Mouse (Mus musculus): ENCODE measurements around the gene St7l.

St7l gene

GRCm38 (mm10) chr3:104901154-104901553 lies 37.3 kb downstream of the St7l start:
- no peak for DNase-seq (ENCODE audit: low spot score in 2 of 2)

GRCm38 (mm10) chr3:104905389-104905788 lies 41.6 kb downstream of the St7l start:
- no peak for DNase-seq (ENCODE audit: low spot score in 2 of 2)

DNA sequence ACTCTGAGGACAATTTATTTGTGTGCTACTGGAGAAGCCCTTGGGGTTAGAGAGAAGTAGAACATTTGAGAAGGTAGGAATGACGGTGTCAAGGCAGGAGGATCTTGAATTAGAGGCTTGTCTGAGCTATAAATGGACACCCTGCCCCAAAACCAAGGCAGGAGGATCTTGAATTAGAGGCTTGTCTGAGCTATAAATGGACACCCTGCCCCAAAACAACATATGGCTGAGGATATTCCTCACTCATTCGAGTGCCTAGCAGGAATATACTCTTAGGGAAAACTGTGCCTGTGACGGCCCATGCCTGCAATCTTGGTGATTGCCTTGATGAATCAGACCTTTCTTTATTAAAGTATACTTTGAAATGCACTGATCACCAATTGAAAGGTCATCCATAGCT lies 42.2 kb downstream of the St7l start:
- DNase-seq (ENCODE audit: low spot score in 2 of 2): no peak

- no peak for DNase-seq (ENCODE audit: low spot score in 2 of 2)
These were observed 45.4 kb downstream of the St7l start for GRCm38 (mm10) chr3:104909195-104909594.

DNA sequence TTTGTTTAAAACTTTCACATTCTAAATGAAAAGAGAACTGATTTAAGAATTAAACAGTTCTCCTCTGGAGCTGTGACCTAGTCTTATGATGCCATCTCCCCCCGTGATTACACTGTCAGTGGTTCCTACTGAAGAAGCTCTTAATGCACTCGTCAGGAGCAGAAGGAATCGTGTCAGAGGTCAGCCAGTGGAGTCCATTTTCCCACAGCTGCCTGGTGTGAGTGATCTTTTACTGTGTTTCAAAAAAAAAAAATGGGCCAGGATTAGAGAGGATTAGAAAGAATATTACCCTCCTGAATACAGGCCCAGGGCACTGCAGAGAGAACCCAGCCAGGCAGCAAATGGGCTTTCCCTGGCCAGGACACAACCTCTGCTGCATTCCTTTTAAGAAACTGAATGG lies 51.2 kb downstream of the St7l start:
- no peak for DNase-seq (ENCODE audit: low spot score in 2 of 2)

- no peak for DNase-seq (ENCODE audit: low spot score in 2 of 2)
These were observed 65.6 kb downstream of the St7l start for GRCm38 (mm10) chr3:104929385-104929784.

- DNase-seq (ENCODE audit: low spot score in 2 of 2): no peak
These were observed 74.0 kb downstream of the St7l start for GRCm38 (mm10) chr3:104937728-104938305.

GRCm38 (mm10) chr3:104938327-104938726 lies 74.5 kb downstream of the St7l start:
- DNase-seq (ENCODE audit: low spot score in 2 of 2): no peak

- DNase-seq (ENCODE audit: low spot score in 2 of 2): no peak
These were observed 76.9 kb downstream of the St7l start for GRCm38 (mm10) chr3:104940691-104941090.

DNA sequence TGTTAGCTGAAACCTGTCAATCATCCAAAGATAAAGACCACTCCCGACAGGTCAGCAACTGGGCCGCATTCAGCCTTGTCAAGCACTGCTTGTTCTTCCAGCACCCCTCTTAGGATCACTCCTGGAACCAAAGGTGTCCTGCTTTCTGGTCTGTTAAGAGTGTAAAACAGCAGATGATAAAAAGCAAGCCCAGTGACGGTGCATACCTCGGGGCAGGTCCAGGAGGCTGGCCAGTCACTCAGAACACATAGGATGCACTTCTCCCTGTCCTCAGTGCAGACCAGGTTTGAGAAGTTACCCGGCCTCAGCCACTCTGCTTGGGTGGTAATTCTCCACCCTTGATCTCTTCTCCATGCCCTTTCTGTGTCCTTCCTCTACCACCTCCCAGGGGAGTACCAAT lies 78.9 kb downstream of the St7l start:
- no peak for DNase-seq (ENCODE audit: low spot score in 2 of 2)

DNA sequence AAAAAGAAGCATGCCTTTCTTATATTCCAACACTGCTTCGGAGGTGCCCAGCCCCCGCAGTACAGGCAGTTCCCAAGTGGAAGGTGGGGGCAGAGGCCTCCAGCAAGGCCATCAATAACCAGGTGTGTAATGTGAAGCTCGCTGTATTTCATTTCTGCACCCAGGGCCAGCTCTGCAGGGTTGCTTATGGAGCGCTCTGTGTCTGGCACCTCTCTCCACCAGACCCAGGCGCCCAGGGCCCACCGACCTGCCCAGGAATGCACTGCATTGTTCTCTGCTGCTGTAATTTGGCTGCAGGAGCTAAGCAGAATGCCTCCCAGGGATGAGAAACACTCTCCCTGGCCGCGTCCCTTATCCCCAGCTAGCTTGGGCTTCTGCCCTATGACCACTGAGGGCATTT lies 79.5 kb downstream of the St7l start:
- DNase-seq (ENCODE audit: low spot score in 2 of 2): no peak

DNA sequence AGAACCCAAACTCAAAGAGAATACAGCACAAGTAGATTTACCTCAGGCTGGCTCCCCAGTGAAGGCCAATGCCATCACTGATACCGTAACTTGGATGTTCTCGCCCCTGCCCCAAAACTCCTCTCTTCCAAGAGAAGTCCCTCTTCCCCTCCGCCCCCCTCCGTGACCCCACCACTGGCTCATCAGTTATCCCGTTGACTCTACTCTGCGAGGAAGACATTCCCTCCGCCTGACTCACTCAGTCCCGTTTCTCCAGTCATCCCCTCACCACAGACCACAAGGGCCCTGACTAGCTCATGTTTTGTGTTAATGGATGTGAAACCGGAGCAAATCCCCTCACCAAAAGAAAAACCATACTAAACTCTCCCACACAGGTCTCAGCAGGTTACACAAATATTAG lies 81.1 kb downstream of the St7l start:
- no peak for DNase-seq (ENCODE audit: low spot score in 2 of 2)

DNA sequence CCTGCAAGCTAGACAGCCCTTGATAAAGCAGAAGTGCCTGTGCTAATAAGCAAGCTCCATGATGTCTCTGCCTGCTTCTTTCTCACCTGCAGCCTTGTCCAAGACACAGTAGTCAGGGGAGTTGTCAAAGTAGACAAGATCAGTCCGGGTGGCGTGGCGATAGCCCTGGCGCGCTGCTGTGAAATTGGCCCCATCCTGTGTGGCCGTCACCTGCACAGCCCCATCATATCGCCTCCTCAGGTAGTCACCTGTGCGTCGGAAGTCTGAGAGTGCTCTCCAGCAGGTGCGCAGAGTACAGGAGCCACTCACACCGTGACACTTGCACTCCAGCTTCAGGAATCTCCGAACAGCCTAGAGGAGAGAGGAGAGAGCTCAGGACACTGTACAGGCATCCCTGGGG lies 87.1 kb downstream of the St7l start:
- DNase-seq (ENCODE audit: low spot score in 2 of 2): no peak

DNA sequence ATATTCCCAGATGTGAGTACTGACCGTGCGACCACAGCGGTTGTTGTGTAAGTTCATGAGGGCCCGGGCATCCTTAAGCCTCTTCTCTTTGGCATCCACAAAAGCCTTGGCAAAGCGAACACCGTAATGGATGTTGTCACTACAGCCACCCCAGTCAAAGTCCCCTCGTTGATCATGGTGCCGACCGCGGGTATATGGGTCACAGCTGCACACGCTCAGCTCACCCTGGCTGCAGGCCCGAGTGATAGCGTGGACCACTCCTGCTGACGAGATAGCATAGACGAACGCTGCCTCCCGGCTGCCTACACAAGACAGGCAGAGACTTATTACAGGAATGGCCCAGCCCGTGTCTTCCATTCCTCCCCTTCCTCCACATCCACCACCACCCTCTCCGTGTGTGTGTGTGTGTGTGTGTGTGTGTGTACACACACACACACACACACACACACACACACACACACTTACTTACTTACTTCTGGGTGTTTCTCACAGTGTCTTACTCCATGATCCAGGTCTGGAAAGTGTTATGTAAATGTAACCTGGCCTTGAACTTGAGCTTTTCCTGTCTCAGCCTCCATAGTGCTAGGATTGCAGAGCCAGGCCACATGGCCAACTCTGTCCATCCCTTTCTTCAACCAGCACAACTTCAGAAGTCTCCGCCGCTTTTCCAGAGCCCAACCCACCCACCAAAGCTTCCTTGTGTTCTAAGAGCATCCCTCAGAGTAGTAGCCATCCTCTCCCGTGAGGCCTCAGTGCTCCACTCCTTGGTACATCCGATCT lies 89.3 kb downstream of the St7l start:
- no peak for DNase-seq (ENCODE audit: low spot score in 2 of 2)

GRCm38 (mm10) chr3:104954137-104954536 lies 90.3 kb downstream of the St7l start:
- no peak for DNase-seq (ENCODE audit: low spot score in 2 of 2)

DNA sequence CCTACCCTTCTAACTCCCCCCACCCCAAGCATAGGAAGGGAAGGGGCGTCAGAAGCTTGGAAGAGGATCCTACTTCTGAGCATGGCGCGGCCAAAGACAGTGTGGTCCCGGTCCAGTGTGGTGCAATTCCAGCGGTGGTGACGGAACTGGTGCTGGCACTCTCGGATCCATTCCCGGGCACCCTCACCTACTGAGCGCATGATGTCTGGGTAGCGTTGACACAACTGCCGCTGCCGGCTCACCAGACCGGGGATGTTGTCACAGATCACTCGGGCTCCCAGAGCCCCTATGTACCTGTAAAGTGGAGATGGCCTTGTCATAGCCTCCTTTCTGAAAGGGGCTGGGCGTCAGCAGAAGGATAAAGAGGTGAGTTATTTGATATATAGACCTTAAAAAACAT lies 90.7 kb downstream of the St7l start:
- DNase-seq (ENCODE audit: low spot score in 2 of 2): no peak

DNA sequence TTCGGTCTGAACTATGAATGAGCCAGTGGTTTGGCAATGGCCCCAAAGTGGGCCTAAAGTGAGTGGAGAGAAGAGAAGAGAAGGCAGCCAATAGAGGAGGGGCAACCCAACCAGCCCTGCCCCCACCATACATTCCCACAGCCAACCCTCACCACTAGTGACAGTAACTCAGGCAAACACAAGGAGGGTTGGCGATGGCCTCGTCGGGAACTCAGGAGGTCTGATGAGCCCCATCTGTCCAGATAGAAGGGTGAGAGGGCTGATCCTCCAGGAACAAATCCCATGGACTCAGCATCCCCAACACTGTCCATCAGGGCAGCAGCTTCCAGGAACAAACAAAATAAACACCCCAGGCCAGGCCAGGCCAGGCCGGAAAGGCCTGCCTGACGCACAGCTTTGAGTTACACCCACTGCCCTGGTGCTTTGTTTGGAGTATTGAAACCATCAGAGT lies 92.4 kb downstream of the St7l start:
- DNase-seq (ENCODE audit: low spot score in 2 of 2): no peak

GRCm38 (mm10) chr3:104960026-104961000 lies 96.5 kb downstream of the St7l start:
- no peak for DNase-seq (ENCODE audit: low spot score in 2 of 2)

DNA sequence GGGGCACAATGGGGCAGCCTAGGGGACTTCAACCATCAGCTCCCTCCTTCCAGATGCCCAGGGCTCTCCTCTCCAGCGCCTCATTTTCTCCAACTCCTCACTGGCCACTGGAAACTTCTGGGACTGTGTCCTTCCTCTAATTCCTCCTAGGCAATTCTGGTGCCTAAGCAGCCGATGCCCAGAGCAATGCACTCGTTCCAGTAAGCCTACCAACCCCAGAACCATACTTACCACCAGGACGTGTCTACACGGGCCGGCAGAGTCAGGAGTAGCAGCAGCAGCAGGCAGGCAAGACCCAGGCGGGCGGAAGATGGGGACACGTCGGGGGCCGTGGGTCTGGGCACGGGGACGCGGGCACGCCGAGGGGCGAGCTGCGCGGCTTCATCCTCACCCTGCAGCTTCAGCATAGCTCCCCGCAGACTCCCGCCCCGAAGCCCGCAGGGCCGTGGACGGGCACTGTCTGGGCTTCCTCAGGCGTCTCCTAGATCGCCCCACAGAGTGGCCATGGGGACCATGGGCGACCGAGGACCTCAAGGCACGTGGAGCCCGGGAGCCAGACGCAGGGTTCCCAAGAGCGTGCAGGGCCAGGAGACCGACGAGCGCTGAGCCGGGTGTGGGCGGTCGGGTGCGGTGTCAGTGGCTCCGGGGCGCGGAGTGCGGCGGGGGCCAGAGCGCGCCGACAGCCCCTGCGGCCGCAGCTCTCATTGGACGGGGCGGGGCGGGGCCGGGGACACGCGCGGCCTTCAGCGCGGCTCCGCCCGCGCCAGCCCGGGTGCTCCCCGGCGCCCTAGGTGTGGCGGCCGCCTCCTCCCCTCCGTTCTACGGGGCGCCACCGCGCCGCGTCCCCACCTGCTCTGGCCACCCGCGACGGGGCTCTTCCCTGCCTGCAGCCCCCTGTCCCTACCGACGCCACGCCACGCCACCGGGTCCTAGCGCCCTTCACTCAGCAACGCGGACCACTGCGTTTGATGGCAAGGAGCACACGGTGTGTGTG lies 97.6 kb downstream of the St7l start, which contains the start of gene Wnt2b:
Wnt2b (minus strand) TSS at position 856 of the 994 bp plus-strand sequence.
- no peak for DNase-seq (ENCODE audit: low spot score in 2 of 2)

GRCm38 (mm10) chr3:104962141-104962611 lies 98.4 kb downstream of the St7l start:
- no peak for DNase-seq (ENCODE audit: low spot score in 2 of 2)

DNA sequence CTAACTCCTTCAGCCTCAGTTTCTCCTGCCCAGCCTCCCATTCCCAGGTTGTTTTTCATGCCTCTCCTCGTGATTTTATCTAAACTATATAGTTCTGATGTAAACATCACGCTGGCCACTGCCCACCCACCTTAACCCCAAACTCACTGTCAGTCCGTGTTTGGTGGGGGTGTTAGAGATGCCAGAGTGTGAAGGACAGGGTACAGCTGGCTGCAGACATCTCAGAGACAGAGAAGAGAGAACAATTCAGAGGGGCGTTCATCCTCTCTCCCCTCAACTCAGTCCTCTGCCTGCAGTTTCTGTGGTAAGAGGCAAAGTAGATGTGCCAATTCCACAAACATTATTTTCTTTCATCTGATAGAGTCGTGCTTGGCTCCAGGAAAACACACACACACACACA lies 99.1 kb downstream of the St7l start:
- no peak for DNase-seq (ENCODE audit: low spot score in 2 of 2)
